Mouse (Mus musculus): ENCODE results near the gene Rpl18a.

DNA sequence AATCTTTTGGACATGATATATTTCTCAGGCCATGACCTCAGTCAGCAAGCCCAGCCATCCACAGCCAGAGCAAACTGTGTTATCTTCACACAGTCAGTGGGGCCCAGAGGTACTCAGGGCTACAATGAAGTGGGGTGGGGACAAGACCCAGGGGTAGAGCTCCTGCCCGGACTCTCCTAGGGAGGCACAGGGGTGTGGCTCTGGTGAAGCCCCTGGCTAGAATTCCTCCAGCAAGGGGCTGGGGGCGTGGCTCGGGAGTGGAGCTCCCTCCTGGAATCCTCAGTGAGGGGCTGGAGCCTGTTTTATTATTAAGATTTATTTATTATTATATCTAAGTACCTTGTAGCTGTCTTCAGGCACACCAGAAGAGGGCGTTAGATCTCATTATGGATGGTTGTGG is 20.8 kb downstream of the Rpl18a start:
- TF ChIP-seq POLR2A (IDR thresholded peaks at IDR 0.05; ENCODE audit: borderline replicate concordance, extremely low read depth, insufficient read depth, insufficient read length, poor library complexity, severe bottlenecking) (no peak), CTCF (IDR thresholded peaks at IDR 0.05; ENCODE audit: borderline replicate concordance, extremely low read depth, insufficient read depth, insufficient read length) (no peak)
